ENCODE assay signal across 8 mouse cellular contexts in genomic region chr8:94433981-94434466, GRCm38 (mm10). TPM values are rescaled to one million over a fixed set of nuclear protein-coding genes. Genes with fewer than 3 reads are reported as not detected.
DNase-seq lines count a peak whose midpoint lies in the region; ATAC-seq and TF ChIP-seq lines count a peak whose summit lies in the region.

Gene Nlrc5, plus strand, starts transcription at chr8:94434356.

- TF ChIP-seq CTCF in G1E (IDR thresholded peaks at IDR 0.05; ENCODE audit: low read depth, low read length): no peak

- no peaks in the 10 kb centered on the region for H3K36me3 ChIP-seq in G1E (replicated peaks)
- no peaks in the 10 kb centered on the region for H3K36me3 ChIP-seq in hindbrain, embryonic 13.5 days

- no peaks in the 10 kb centered on the region for H3K9me3 ChIP-seq in G1E (replicated peaks)
- H3K9me3 ChIP-seq in hindbrain, embryonic 13.5 days: no peaks in the 10 kb centered on the region

- peak within 1 kb of the TSS; percentile 78 for H3K4me2 ChIP-seq in hindbrain, embryonic 13.5 days

- ATAC-seq in G1E (ENCODE audit: extremely low read depth, insufficient number of reproducible peaks, low FRiP score, poor library complexity, severe bottlenecking): no peak
- no peak; the same call in 1 of the 2 replicates for ATAC-seq in hindbrain, embryonic 13.5 days (ENCODE audit: low FRiP score)

- peak within 1 kb of the TSS; percentile 16; the same call in 1 of the 2 replicates for H3K4me3 ChIP-seq in G1E (ENCODE audit: low read depth, low read length)
- H3K4me3 ChIP-seq in hindbrain, embryonic 13.5 days: peak within 1 kb of the TSS; percentile 43

- H3K27ac ChIP-seq in hindbrain, embryonic 13.5 days: no peak within 1 kb of the TSS

- WGBS in hindbrain, embryonic 13.5 days: 3% methylated on average over 29 of the region's 29 CpGs

- no peak for DNase-seq in G1E (ENCODE audit: low spot score)
- DNase-seq in cerebellum, postnatal 14 days: peak; percentile 50 to 53
- DNase-seq in frontal cortex, postnatal 25 days (ENCODE audit: low spot score in 2 of 2): peak; percentile 7 to 13
- peak; percentile 30 to 46 for DNase-seq in layer of hippocampus, postnatal 25 days (ENCODE audit: extremely low spot score in 1 of 2, low spot score in 1 of 2)
- peak; percentile 86 for DNase-seq in lung, postnatal 25 days (ENCODE audit: low spot score)
- DNase-seq in retina, adult 2 months (ENCODE audit: low read depth, low spot score): peak; percentile 8
- peak; percentile 87 for DNase-seq in thymus, postnatal 25 days

- H3K27me3 ChIP-seq in G1E (ENCODE audit: insufficient read depth, low read length): peaks cover 30% of the 10 kb centered on the region
- peaks cover 32% of the 10 kb centered on the region for H3K27me3 ChIP-seq in hindbrain, embryonic 13.5 days

- H3K4me1 ChIP-seq in G1E (ENCODE audit: insufficient read depth, low read depth, low read length): peaks cover 6% of the 10 kb centered on the region; the same call in 1 of the 2 replicates
- H3K4me1 ChIP-seq in hindbrain, embryonic 13.5 days (replicated peaks): peaks cover 10% of the 10 kb centered on the region

- H3K9ac ChIP-seq in hindbrain, embryonic 13.5 days: peak within 1 kb of the TSS; percentile 66

RNA-seq across cellular contexts. Expression of gene Nlrc5, which starts in this region (rescaled TPM):
- total RNA-seq in G1E (2014; fragmentation: Nextera tagmentation) (not detected in 2 replicates), G1E (2017) (0.81 and 1.2 TPM in 2 replicates)
- polyA plus RNA-seq in G1E (2012): 0.02 TPM in 1 of 2 replicates, not detected in the other
- polyA plus RNA-seq in hindbrain, embryonic 13.5 days (2015; fragmentation: Nextera tagmentation; extraction: Ambion mirVana): 0.13 and 0.29 TPM in 2 replicates
- under 1 TPM; 0.26 to 0.59 TPM for total RNA-seq in layer of hippocampus, postnatal 25 days (2021)

Comparison
In these comparisons a context has a peak if more than half of its experiments do, and no peak if none do; other contexts are left out.
1. Peak in DNase-seq in layer of hippocampus, postnatal 25 days; RNA of the gene not detected or under 1 TPM.